Comparison of ENCODE assay signal across 2 mouse cellular contexts in the genomic region with DNA sequence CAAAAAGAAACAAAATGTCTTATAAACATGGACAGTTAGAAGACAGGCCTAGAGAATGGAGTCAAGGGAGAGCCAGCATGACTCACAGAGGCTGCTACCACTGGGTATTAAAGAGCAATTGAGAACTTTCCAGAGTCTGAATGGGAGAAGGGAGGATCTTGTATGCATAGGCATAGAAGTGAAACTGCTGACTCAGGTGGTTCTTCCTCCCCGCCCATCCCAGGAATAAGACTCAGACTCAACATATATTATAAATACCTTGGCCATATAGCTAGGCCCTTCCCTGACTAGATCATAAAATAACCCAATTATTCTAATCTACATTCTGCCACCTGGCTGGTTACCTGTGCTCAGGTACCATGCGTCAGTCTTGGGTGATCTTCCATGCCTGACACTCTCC.
TF ChIP-seq lines count a peak whose summit lies in the region.

No protein-coding gene starts in this region.

TF ChIP-seq in CH12.LX, 34 proteins besides CTCF, POLR2A, EP300 and RAD21:
- no peak for TF ChIP-seq PAX5 (IDR thresholded peaks at IDR 0.05; ENCODE audit: low read length)
- TF ChIP-seq MAFK (IDR thresholded peaks at IDR 0.05; ENCODE audit: insufficient replicate concordance, low read length), result peak; percentile 85
- no peak for TF ChIP-seq USF2 (conservative IDR thresholded peaks at IDR 0.05; ENCODE audit: low read depth, low read length)

TF ChIP-seq in MEL, 35 proteins besides CTCF, POLR2A, EP300 and RAD21:
- TF ChIP-seq NELFE (IDR thresholded peaks at IDR 0.05; ENCODE audit: low read depth, low read length), result no peak
- TF ChIP-seq MAFK (IDR thresholded peaks at IDR 0.05; ENCODE audit: borderline replicate concordance, low read depth, low read length), result peak; percentile 57; the same call in 1 of the 2 replicates
- no peak for TF ChIP-seq UBTF (IDR thresholded peaks at IDR 0.05; ENCODE audit: borderline replicate concordance, insufficient read depth, low read depth, low read length)
- no peak for TF ChIP-seq ZC3H11A (IDR thresholded peaks at IDR 0.05; ENCODE audit: low read depth, low read length)
- no peak for TF ChIP-seq NRF1 (IDR thresholded peaks at IDR 0.05; ENCODE audit: insufficient read depth, low read depth, low read length, poor library complexity, severe bottlenecking)
- TF ChIP-seq USF1 (IDR thresholded peaks at IDR 0.05; ENCODE audit: low read depth, low read length), result no peak
- TF ChIP-seq CHD1 (IDR thresholded peaks at IDR 0.05; ENCODE audit: low read depth, low read length), result no peak
